Mouse (Mus musculus) MEL-GATA-1-ER (cell line): ENCODE data around the gene Sost.

Experiments used
- DNase-seq: peaks from one replicate; pipeline ENCODE4 v3.0.0-alpha.2; 2012; ENCODE audit warnings: low read depth; ENCODE audit errors: extremely low read depth

Gene Sost

GRCm38 (mm10) chr11:101950021-101950420, 16.8 kb downstream of the Sost start:
- DNase-seq = no peak

- no peak for DNase-seq
Observed at GRCm38 (mm10) chr11:101946525-101946924, 20.3 kb downstream of the Sost start.

- no peak for DNase-seq
Observed at GRCm38 (mm10) chr11:101943055-101943454, 23.8 kb downstream of the Sost start.

GRCm38 (mm10) chr11:101937108-101937507, 29.7 kb downstream of the Sost start:
- DNase-seq = no peak

- no peak for DNase-seq
Observed at GRCm38 (mm10) chr11:101936421-101936820, 30.4 kb downstream of the Sost start.

GRCm38 (mm10) chr11:101935743-101936142, 31.1 kb downstream of the Sost start:
- DNase-seq = no peak

GRCm38 (mm10) chr11:101931978-101932377, 34.8 kb downstream of the Sost start:
- DNase-seq = no peak

GRCm38 (mm10) chr11:101928030-101928762, 38.6 kb downstream of the Sost start:
- DNase-seq = no peak

- no peak for DNase-seq
Observed at GRCm38 (mm10) chr11:101926951-101927589, 39.7 kb downstream of the Sost start.

- no peak for DNase-seq
Observed at GRCm38 (mm10) chr11:101925636-101926035, 41.2 kb downstream of the Sost start.

GRCm38 (mm10) chr11:101924441-101924976, 42.3 kb downstream of the Sost start:
- DNase-seq = no peak

- DNase-seq = no peak
Observed at GRCm38 (mm10) chr11:101923988-101924387, 42.8 kb downstream of the Sost start.

GRCm38 (mm10) chr11:101921361-101921952, 45.4 kb downstream of the Sost start:
- DNase-seq = no peak

GRCm38 (mm10) chr11:101919660-101920059, 47.2 kb downstream of the Sost start:
- peak; percentile 43 for DNase-seq

- DNase-seq = no peak
Observed at GRCm38 (mm10) chr11:101918609-101919008, 48.2 kb downstream of the Sost start.

GRCm38 (mm10) chr11:101916772-101917171, 50.0 kb downstream of the Sost start:
- DNase-seq = no peak

- DNase-seq = no peak
Observed at GRCm38 (mm10) chr11:101913591-101913990, 53.2 kb downstream of the Sost start.
